Mouse (Mus musculus) intestine, embryonic 16.5 days (tissue): ENCODE results near the gene AB124611. TPM values are rescaled to one million over a fixed set of nuclear protein-coding genes. Genes with fewer than 3 reads are reported as not detected.
"Not testable (repeated sequence)": the region's sequence is repeated elsewhere in the genome, so short reads cannot be mapped to it uniquely, and the experiment has no call there.

Experiments
- ATAC-seq: fragments of 200-750 bp; cut with Nextera tagmentation; 2 replicates; pipeline ENCODE4 v1.8.0; 2017; ENCODE audit warnings: moderate TSS enrichment, moderate library complexity
- H3K27ac ChIP-seq: fragments of 300-500 bp; sonication (generic); 2 replicates; pipeline ENCODE4 v1.5.1; 2014; ENCODE audit warnings: mild to moderate bottlenecking, low read length
- H3K27me3 ChIP-seq: fragments of 300-500 bp; sonication (generic); replicated peaks from 2 replicates; pipeline ENCODE4 v1.6.1; 2014; ENCODE audit warnings: low read length, control low read depth, mixed read lengths; ENCODE audit not compliant: control insufficient read depth, insufficient read depth
- H3K36me3 ChIP-seq: fragments of 300-500 bp; sonication (generic); 2 replicates; pipeline ENCODE4 v1.6.1; 2014; ENCODE audit warnings: low read length, control low read depth; ENCODE audit not compliant: control insufficient read depth, insufficient read depth
- H3K4me1 ChIP-seq: fragments of 300-500 bp; sonication (generic); 2 replicates; pipeline ENCODE4 v1.6.1; 2014; ENCODE audit warnings: low read length, control low read depth, mixed read lengths; ENCODE audit not compliant: control insufficient read depth, insufficient read depth
- H3K4me2 ChIP-seq: fragments of 300-500 bp; sonication (generic); 2 replicates; pipeline ENCODE4 v1.6.1; 2014; ENCODE audit warnings: low read depth, low read length, control low read depth
- H3K4me3 ChIP-seq: fragments of 300-500 bp; sonication (generic); 2 replicates; pipeline ENCODE4 v1.5.1; 2014; ENCODE audit warnings: mild to moderate bottlenecking, low read length
- H3K9ac ChIP-seq: fragments of 300-500 bp; sonication (generic); 2 replicates; pipeline ENCODE4 v1.6.1; 2014; ENCODE audit warnings: low read depth, low read length
- H3K9me3 ChIP-seq: fragments of 300-500 bp; sonication (generic); 2 replicates; pipeline ENCODE4 v1.6.1; 2016; ENCODE audit warnings: low read length, control low read depth; ENCODE audit not compliant: control insufficient read depth
- WGBS: fragments of 180-500 bp; shearing (Covaris S2); extraction: QIAGEN DNeasy Blood & Tissue Kit; methylation state at CpG from one replicate; pipeline ENCODE4 v1.1.7; 2014; 5-methylcytosine and 5-hydroxymethylcytosine counted together
- polyA plus RNA-seq: library from polyadenylated mRNA; unstranded; fragments of >200 nt; fragmentation: Nextera tagmentation; extraction: Ambion mirVana; gene quantifications from 2 replicates; pipeline ENCODE4 v1.2.1, GENCODE M21; 2015

The AB124611 gene
- 2.1 and 3.2 TPM in 2 replicates for polyA plus RNA-seq

DNA sequence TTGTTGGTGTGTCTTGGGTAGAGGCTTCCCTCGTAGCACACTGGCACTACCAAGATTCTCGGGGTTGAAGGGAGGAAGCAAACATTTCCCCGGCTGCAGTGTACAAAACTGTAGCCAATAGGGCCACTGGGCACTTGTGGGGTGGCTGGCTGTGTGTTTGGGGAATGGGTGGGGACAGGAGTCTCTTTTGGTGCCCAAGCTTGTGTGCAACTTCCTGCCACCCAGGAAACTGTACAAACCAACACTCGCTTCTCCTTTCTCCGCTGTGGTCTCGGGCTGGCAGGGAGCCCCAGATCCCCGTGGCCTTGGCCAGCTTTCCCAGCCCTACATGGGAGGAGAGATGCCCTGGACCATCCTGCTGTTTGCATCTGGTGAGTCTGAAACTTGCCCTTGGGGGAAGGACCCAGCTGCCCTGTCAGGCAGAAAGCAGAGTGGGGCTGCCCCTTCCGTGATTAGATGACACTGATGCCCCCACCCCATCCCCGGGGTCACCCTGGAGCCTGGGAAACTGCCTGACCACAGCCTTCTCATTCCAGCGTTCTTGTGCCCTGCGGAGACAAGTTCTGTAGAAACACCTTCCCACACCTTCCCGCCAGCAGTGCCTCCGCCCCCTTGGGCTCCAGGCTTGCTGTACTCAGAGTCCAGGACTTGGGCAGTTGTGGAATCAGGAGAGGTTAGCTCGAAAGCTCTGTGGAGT lies at the start of gene AB124611:
Gene AB124611, plus strand, starts transcription at position 240 of the 697 bp plus-strand sequence.
- Histone ChIP-seq H3K36me3 (no peaks in the 10 kb centered on the region), H3K4me2 (no peak within 1 kb of the TSS), H3K9me3 (no peaks in the 10 kb centered on the region), H3K4me1 (no peaks in the 10 kb centered on the region), H3K27ac (no peak within 1 kb of the TSS), H3K27me3 (no peaks in the 10 kb centered on the region), H3K4me3 (no peak within 1 kb of the TSS), H3K9ac (peak within 1 kb of the TSS; percentile 24; the same call in 1 of the 2 replicates)
- no peak for ATAC-seq
- WGBS, result 58% methylated on average over 14 of the region's 14 CpGs

GRCm38 (mm10) chr9:21477707-21478106 lies 48.3 kb upstream of the AB124611 start:
- ATAC-seq, result no peak
- H3K9ac ChIP-seq, result no peak overlapping the region
- no peaks in the 10 kb centered on the region for H3K27me3 ChIP-seq
- H3K4me2 ChIP-seq, result no peak overlapping the region
- no peak overlapping the region for H3K4me3 ChIP-seq
- no peak overlapping the region for H3K27ac ChIP-seq
- 97% methylated on average over 6 of the region's 6 CpGs for WGBS
- H3K4me1 ChIP-seq, result no peaks in the 10 kb centered on the region
- H3K9me3 ChIP-seq, result no peaks in the 10 kb centered on the region
- peaks cover 29% of the 10 kb centered on the region for H3K36me3 ChIP-seq

GRCm38 (mm10) chr9:21484065-21484464 lies 41.9 kb upstream of the AB124611 start:
- 93% methylated on average over 4 of the region's 4 CpGs for WGBS

DNA sequence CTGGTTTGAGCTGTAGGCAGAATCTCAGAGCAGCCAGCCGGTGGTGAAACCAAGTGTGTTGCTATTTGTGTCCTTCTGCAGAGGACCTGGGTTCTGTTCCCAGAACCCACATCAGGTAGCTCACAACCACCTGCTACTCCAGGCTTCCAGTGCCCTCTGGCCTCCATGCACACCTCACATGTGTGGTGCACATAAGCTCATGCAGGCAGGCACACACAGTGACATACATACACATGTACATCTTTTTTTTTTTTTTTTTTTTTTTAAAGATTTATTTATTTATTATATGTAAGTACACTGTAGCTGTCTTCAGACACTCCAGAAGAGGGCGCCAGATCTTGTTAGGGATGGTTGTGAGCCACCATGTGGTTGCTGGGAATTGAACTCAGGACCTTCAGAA lies 37.7 kb upstream of the AB124611 start:
- not testable (repeated sequence) for H3K4me2 ChIP-seq, H3K27me3 ChIP-seq, H3K27ac ChIP-seq, H3K9ac ChIP-seq, ATAC-seq, H3K4me3 ChIP-seq, H3K4me1 ChIP-seq, H3K9me3 ChIP-seq
- H3K36me3 ChIP-seq, result peaks cover 15% of the 10 kb centered on the region; the same call in 1 of the 2 replicates
- WGBS, result 94% methylated on average over 1 of the region's 2 CpGs

More at GRCm38 (mm10) chr9:21484065-21484464, 41.9 kb upstream of the AB124611 start:
- H3K9ac ChIP-seq, result no peak overlapping the region
- no peak overlapping the region for H3K4me2 ChIP-seq
- ATAC-seq, result no peak
- no peaks in the 10 kb centered on the region for H3K27me3 ChIP-seq
- no peaks in the 10 kb centered on the region for H3K9me3 ChIP-seq
- H3K4me1 ChIP-seq, result no peaks in the 10 kb centered on the region
- H3K36me3 ChIP-seq, result peaks cover 13% of the 10 kb centered on the region
- H3K4me3 ChIP-seq, result no peak overlapping the region
- no peak overlapping the region for H3K27ac ChIP-seq

GRCm38 (mm10) chr9:21490696-21491095 lies 35.3 kb upstream of the AB124611 start:
- H3K27me3 ChIP-seq, result no peaks in the 10 kb centered on the region
- H3K9me3 ChIP-seq, result no peaks in the 10 kb centered on the region
- no peak overlapping the region for H3K27ac ChIP-seq
- no peak for ATAC-seq
- no peak overlapping the region for H3K4me2 ChIP-seq
- H3K4me3 ChIP-seq, result no peak overlapping the region
- H3K4me1 ChIP-seq, result no peaks in the 10 kb centered on the region
- no peak overlapping the region for H3K9ac ChIP-seq
- peaks cover 13% of the 10 kb centered on the region; the same call in 1 of the 2 replicates for H3K36me3 ChIP-seq
- WGBS, result 90% methylated on average over 9 of the region's 9 CpGs

DNA sequence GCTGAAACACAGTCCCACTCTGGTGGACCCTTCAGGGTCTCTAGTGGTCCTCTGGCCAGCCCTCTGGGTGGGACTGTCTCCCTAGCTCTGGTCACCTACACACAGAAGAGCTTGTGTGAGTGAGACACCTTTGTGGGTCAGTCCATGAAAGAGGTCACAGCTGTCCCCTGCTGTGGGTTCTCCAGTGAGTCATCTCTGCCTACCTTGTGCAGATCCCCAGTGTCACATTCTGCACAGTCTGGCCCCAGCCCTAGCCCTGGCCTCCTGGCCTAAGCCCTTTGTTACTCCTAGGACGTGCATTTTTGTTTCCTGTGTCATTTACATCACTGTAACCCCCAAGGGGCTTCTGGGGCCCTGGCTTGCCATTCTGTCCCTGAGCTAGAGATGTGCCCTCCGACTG lies 32.1 kb upstream of the AB124611 start:
- no peak overlapping the region for H3K9ac ChIP-seq
- WGBS, result 68% methylated on average over 2 of the region's 2 CpGs
- peaks cover 5% of the 10 kb centered on the region; the same call in 1 of the 2 replicates for H3K36me3 ChIP-seq
- no peak overlapping the region for H3K4me2 ChIP-seq
- H3K4me1 ChIP-seq, result no peaks in the 10 kb centered on the region
- no peak overlapping the region for H3K27ac ChIP-seq
- H3K9me3 ChIP-seq, result no peaks in the 10 kb centered on the region
- no peaks in the 10 kb centered on the region for H3K27me3 ChIP-seq
- no peak for ATAC-seq
- no peak overlapping the region for H3K4me3 ChIP-seq

GRCm38 (mm10) chr9:21494726-21495125 lies 31.2 kb upstream of the AB124611 start:
- Histone ChIP-seq H3K4me3 (no peak overlapping the region), H3K9me3 (no peaks in the 10 kb centered on the region), H3K27ac (no peak overlapping the region), H3K27me3 (no peaks in the 10 kb centered on the region), H3K4me2 (no peak overlapping the region), H3K36me3 (peaks cover 10% of the 10 kb centered on the region; the same call in 1 of the 2 replicates), H3K9ac (no peak overlapping the region), H3K4me1 (no peaks in the 10 kb centered on the region)
- no peak for ATAC-seq
- 74% methylated on average over 9 of the region's 9 CpGs for WGBS

DNA sequence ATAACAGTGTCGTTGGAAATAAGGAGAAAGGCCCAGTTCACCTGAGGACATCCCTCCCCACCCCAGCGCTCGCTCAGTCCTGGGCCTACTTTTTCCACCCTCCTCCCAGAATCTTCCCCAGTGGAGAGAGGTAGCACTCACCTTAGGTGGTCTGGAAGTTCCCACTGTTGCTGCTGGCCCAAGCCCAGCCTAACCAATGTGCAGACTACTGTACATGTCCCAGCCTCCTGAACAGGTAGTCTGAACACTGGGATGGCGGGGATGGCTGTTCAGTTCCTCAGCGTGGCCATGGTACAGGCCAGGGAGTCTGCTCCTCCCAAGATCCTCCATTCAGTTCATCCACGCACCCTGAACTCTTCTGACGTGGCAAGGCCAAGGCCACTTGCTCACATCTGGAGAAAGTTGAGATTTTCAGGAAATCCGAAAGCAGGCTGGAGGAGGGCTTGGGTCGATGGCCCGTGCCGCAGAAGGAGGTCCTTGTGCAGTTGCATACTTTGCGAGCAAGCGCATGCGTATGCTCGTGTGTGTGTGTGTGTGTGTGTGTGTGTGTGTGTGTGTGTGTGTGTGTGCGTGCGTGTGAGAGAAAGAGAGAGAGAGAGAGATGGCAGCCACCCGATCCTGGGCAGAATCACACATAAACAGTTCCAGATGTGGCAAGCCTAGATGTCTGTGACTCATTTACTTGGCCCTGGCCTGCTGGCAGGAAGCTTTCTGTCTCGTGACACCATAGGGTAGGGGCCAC lies 29.5 kb upstream of the AB124611 start:
- Histone ChIP-seq H3K27ac (no peak overlapping the region), H3K4me3 (no peak overlapping the region), H3K4me1 (no peaks in the 10 kb centered on the region), H3K27me3 (no peaks in the 10 kb centered on the region), H3K9ac (no peak overlapping the region), H3K9me3 (no peaks in the 10 kb centered on the region), H3K4me2 (no peak overlapping the region), H3K36me3 (peaks cover 12% of the 10 kb centered on the region; the same call in 1 of the 2 replicates)
- WGBS, result 80% methylated on average over 19 of the region's 19 CpGs
- ATAC-seq, result no peak

- Histone ChIP-seq H3K36me3 (peaks cover 11% of the 10 kb centered on the region; the same call in 1 of the 2 replicates), H3K27ac (no peak overlapping the region), H3K4me3 (no peak overlapping the region), H3K27me3 (no peaks in the 10 kb centered on the region), H3K9ac (no peak overlapping the region), H3K4me1 (no peaks in the 10 kb centered on the region), H3K4me2 (no peak overlapping the region), H3K9me3 (no peaks in the 10 kb centered on the region)
- no peak for ATAC-seq
- WGBS, result 94% methylated on average over 16 of the region's 16 CpGs
Observed at GRCm38 (mm10) chr9:21497050-21497542, 28.9 kb upstream of the AB124611 start.
